Mouse (Mus musculus): Measurements from ENCODE around the gene Arhgef7. TPM values are rescaled to one million over a fixed set of nuclear protein-coding genes. Genes with fewer than 3 reads are reported as not detected.

The Arhgef7 gene
- polyA plus RNA-seq, 1 experiment from 2014 or later, result 14.5 TPM

DNA sequence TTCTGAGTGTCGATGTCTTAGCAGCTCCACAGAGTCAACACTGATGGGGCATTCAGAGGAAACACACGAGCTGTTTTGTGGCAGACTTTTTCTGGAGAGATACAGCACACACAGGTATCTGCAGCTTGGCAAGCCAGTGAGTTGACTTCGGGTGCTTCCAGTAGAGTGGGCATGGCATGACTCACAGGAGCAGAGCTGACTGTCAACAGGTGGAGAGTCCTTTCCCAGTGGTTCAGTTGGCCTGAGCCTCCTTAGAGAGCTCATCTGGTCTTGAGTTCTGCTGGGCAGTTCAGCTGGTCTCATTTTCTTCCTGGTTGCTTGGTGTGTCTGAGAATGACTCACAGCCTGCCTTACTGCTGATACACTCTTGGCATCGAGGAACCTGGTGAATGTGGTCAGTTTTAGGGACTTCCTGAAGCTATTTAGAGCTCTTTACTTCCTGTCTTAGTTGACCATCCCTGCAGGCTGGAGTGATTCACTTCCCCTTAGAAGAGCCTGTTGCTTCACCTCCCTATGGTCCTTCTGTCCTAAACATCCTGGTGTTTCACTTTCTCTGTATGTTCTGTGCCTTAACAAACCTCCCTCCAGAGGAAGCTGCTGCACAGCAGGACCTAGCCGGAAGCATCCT lies 39.8 kb downstream of the Arhgef7 start:
- ATAC-seq, result peak; percentile 38; the same call in 1 of the 2 replicates
- no peak for TF ChIP-seq CTCF (IDR thresholded peaks at IDR 0.05; ENCODE audit: low read depth)
- WGBS, result 79% methylated on average over 5 of the region's 5 CpGs

DNA sequence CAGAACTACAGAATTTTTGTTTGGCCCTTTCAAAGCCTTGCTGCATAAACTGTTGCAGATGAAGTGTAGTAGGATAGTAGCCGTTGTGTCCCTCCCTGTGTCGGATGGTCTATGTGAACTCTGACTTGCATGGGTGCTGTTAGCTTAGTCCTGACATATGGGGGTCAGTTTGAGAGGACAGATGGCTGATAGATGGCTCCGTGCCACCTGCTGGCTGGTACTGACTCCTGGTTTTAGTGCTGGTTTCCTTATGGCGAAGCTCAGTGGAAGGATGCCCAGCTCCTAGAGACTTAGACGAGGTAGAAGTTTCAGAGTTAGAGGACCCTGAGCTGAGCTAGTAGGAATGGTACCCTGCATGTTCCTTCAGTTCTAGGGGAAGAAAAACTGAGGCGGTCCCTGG lies 42.5 kb downstream of the Arhgef7 start:
- ATAC-seq, result no peak
- H3K9ac ChIP-seq (ENCODE audit: low read depth, low read length), result no peak overlapping the region
- no peak for TF ChIP-seq CTCF (IDR thresholded peaks at IDR 0.05; ENCODE audit: low read depth)
- no peak overlapping the region for H3K4me3 ChIP-seq (ENCODE audit: low read depth, low read length)
- no peaks in the 10 kb centered on the region for H3K9me3 ChIP-seq (ENCODE audit: control insufficient read depth)
- H3K27ac ChIP-seq (ENCODE audit: low read depth, low read length), result no peak overlapping the region
- H3K4me2 ChIP-seq (replicated peaks; ENCODE audit: low read depth), result no peak overlapping the region
- peaks cover 2% of the 10 kb centered on the region; the same call in 1 of the 2 replicates for H3K36me3 ChIP-seq (ENCODE audit: control insufficient read depth, insufficient read depth)
- H3K4me1 ChIP-seq (replicated peaks; ENCODE audit: control insufficient read depth, insufficient read depth, low read length), result peaks cover 8% of the 10 kb centered on the region; the same call in 1 of the 2 replicates
- no peaks in the 10 kb centered on the region for H3K27me3 ChIP-seq (replicated peaks; ENCODE audit: control insufficient read depth, insufficient read depth, low read length)
- 92% methylated on average over 6 of the region's 6 CpGs for WGBS

More for the DNA sequence above, 39.8 kb downstream of the Arhgef7 start:
- Histone ChIP-seq H3K9me3 (ENCODE audit: control insufficient read depth) (no peaks in the 10 kb centered on the region), H3K4me1 (replicated peaks; ENCODE audit: control insufficient read depth, insufficient read depth, low read length) (no peaks in the 10 kb centered on the region), H3K27me3 (replicated peaks; ENCODE audit: control insufficient read depth, insufficient read depth, low read length) (no peaks in the 10 kb centered on the region), H3K9ac (ENCODE audit: low read depth, low read length) (no peak overlapping the region), H3K4me2 (replicated peaks; ENCODE audit: low read depth) (no peak overlapping the region), H3K4me3 (ENCODE audit: low read depth, low read length) (no peak overlapping the region), H3K27ac (ENCODE audit: low read depth, low read length) (no peak overlapping the region), H3K36me3 (ENCODE audit: control insufficient read depth, insufficient read depth) (peaks cover 2% of the 10 kb centered on the region; the same call in 1 of the 2 replicates)

DNA sequence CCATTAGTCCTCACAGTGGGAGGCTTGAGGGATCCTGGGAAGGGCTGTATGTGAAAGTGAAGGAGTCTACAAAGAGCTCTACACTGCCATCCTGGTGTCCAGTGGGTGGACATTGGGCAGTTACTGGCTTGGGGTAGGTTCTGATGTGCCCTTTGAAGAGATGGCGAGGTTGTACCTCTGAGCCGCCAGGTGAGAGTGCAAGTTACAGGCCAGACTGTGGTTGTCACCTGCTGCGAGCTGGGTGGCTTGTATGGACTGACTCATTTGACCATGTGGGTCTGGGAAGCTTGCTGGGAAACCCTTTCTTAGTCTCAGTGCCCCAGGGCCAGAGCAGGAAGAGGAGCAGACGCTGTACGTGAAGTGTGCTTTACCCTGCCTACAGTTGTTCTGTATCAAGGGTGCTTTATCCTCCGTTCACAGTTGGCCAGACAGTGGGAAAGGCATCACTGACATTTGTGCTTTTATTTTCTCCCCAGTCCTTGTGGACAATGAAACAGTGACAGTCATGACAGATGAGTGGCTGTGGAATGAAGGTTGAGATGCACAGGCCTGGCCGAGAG lies 43.1 kb downstream of the Arhgef7 start:
- H3K27ac ChIP-seq (ENCODE audit: low read depth, low read length), result no peak overlapping the region
- H3K27me3 ChIP-seq (replicated peaks; ENCODE audit: control insufficient read depth, insufficient read depth, low read length), result no peaks in the 10 kb centered on the region
- H3K4me2 ChIP-seq (replicated peaks; ENCODE audit: low read depth), result no peak overlapping the region
- peaks cover 2% of the 10 kb centered on the region; the same call in 1 of the 2 replicates for H3K36me3 ChIP-seq (ENCODE audit: control insufficient read depth, insufficient read depth)
- no peak overlapping the region for H3K4me3 ChIP-seq (ENCODE audit: low read depth, low read length)
- WGBS, result 80% methylated on average over 7 of the region's 7 CpGs
- H3K9me3 ChIP-seq (ENCODE audit: control insufficient read depth), result no peaks in the 10 kb centered on the region
- ATAC-seq, result no peak
- peaks cover 14% of the 10 kb centered on the region; the same call in 1 of the 2 replicates for H3K4me1 ChIP-seq (replicated peaks; ENCODE audit: control insufficient read depth, insufficient read depth, low read length)
- TF ChIP-seq CTCF (IDR thresholded peaks at IDR 0.05; ENCODE audit: low read depth), result no peak
- no peak overlapping the region for H3K9ac ChIP-seq (ENCODE audit: low read depth, low read length)

DNA sequence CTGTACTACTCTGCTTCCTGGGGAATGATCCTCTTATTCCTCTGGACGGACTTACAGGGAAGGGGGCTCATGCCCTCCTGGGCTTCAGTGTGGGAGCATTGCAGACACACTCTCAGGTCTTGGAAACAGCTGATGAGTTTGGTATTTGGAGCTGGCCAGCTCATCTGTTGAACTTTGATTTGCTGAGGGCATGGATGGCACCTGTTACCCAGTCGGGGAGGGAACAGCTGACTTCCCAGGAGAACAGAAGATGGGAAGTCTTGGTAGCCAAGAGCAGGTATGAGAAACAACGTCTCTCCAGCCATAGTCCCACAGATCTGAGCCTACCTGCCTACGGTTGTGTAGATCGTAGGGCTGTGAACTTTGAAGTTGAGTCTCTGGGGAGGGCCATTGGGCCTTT lies 44.1 kb downstream of the Arhgef7 start:
- no peak for TF ChIP-seq CTCF (IDR thresholded peaks at IDR 0.05; ENCODE audit: low read depth)
- Histone ChIP-seq H3K36me3 (ENCODE audit: control insufficient read depth, insufficient read depth) (peaks cover 2% of the 10 kb centered on the region; the same call in 1 of the 2 replicates), H3K27ac (ENCODE audit: low read depth, low read length) (no peak overlapping the region), H3K4me2 (replicated peaks; ENCODE audit: low read depth) (no peak overlapping the region), H3K9ac (ENCODE audit: low read depth, low read length) (no peak overlapping the region), H3K4me1 (replicated peaks; ENCODE audit: control insufficient read depth, insufficient read depth, low read length) (peaks cover 15% of the 10 kb centered on the region; the same call in 1 of the 2 replicates), H3K4me3 (ENCODE audit: low read depth, low read length) (no peak overlapping the region), H3K27me3 (replicated peaks; ENCODE audit: control insufficient read depth, insufficient read depth, low read length) (no peaks in the 10 kb centered on the region), H3K9me3 (ENCODE audit: control insufficient read depth) (no peaks in the 10 kb centered on the region)
- ATAC-seq, result no peak
- 86% methylated on average over 5 of the region's 5 CpGs for WGBS

DNA sequence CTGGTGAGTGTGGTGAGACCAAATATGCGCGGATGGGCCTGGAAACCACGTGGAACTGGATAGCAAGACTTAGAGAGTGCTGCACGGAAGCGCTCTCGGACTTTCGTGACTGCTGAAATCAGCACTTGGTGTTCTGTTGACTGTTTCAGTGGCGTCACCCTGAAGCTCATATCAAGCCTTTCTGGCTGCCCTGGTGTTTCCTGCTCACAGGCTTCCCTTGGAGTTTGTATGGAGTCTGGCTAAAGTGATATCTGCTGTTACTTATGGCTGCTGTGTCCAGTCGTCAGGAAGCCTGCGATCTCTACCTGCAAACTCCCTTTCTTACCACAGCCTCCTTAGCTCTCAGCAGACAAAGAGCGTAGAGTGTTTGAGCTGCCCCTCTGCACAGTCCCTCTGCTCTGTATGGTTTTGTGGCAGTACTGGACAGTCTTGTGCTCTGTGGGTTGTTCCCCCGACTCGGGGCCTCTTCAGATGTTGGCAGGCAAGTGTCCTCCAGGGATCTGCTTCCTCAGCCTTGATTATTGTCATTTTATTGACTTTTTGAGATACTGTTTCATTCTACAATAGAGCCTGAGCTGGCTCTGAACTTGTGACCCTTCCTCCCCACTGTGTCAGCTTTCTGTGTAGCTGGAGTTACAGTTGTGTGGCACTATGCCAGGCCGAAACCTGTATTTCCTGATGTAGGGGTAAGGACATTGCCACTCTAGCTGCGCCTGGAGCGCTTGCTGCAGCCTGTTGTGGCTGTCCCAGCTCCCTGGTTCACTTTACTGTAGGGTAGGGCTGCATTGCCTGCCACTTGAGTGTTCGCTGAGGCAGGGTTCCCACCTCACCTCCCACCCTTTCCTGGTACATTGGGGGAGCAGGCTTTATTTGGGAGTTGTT lies 46.9 kb downstream of the Arhgef7 start:
- Histone ChIP-seq H3K27me3 (replicated peaks; ENCODE audit: control insufficient read depth, insufficient read depth, low read length) (no peaks in the 10 kb centered on the region), H3K9ac (ENCODE audit: low read depth, low read length) (no peak overlapping the region), H3K9me3 (ENCODE audit: control insufficient read depth) (no peaks in the 10 kb centered on the region), H3K4me3 (ENCODE audit: low read depth, low read length) (no peak overlapping the region), H3K4me2 (replicated peaks; ENCODE audit: low read depth) (0 out of 2 replicates have a peak overlapping the region, but pooled peaks have one; percentile 2), H3K4me1 (replicated peaks; ENCODE audit: control insufficient read depth, insufficient read depth, low read length) (peaks cover 15% of the 10 kb centered on the region; the same call in 1 of the 2 replicates), H3K36me3 (ENCODE audit: control insufficient read depth, insufficient read depth) (no peaks in the 10 kb centered on the region; the same call in 1 of the 2 replicates), H3K27ac (ENCODE audit: low read depth, low read length) (peak overlapping the region; percentile 43)
- TF ChIP-seq CTCF (IDR thresholded peaks at IDR 0.05; ENCODE audit: low read depth), result no peak
- ATAC-seq, result peak; percentile 66
- WGBS, result 46% methylated on average over 17 of the region's 17 CpGs

DNA sequence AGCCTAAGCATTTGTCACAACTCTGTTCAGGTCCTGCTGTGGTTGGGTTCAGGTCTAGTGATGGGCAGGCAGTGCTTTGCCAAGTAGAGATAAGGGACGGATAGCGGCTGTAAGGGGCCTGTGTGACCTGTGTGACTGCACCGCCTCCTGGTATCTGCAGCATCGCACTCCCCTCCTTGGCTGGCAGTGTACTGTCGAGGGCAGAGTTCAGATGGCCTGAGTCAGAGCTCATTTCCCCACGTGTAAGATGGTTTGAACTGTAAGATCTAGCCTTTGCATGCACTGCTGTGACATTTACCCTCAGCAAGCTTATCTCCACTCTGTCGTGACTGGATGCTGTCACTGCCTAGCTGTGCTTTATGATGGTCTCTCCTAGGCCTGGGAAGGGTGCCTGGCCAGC lies 48.4 kb downstream of the Arhgef7 start:
- H3K4me2 ChIP-seq (replicated peaks; ENCODE audit: low read depth), result no peak overlapping the region
- no peak overlapping the region for H3K9ac ChIP-seq (ENCODE audit: low read depth, low read length)
- peak; percentile 71 for ATAC-seq
- H3K4me1 ChIP-seq (replicated peaks; ENCODE audit: control insufficient read depth, insufficient read depth, low read length), result peaks cover 15% of the 10 kb centered on the region; the same call in 1 of the 2 replicates
- H3K9me3 ChIP-seq (ENCODE audit: control insufficient read depth), result no peaks in the 10 kb centered on the region
- peaks cover 5% of the 10 kb centered on the region; the same call in 1 of the 2 replicates for H3K36me3 ChIP-seq (ENCODE audit: control insufficient read depth, insufficient read depth)
- no peak overlapping the region for H3K4me3 ChIP-seq (ENCODE audit: low read depth, low read length)
- H3K27ac ChIP-seq (ENCODE audit: low read depth, low read length), result peak overlapping the region; percentile 60; the same call in 1 of the 2 replicates
- H3K27me3 ChIP-seq (replicated peaks; ENCODE audit: control insufficient read depth, insufficient read depth, low read length), result no peaks in the 10 kb centered on the region
- no peak for TF ChIP-seq CTCF (IDR thresholded peaks at IDR 0.05; ENCODE audit: low read depth)
- WGBS, result 26% methylated on average over 7 of the region's 7 CpGs

Measured in intestine, postnatal 0 days (tissue).